Mouse (Mus musculus) left cerebral cortex, adult 18-20 months (tissue): ENCODE results near the gene Psma4. TPM values are rescaled to one million over a fixed set of nuclear protein-coding genes. Genes with fewer than 3 reads are reported as not detected.

Experiments used
- DNase-seq, 2 experiments: peaks; one replicate each; pipeline ENCODE4 v3.0.0; 2021 to 2022; ENCODE audit warnings: low spot score in 2 of 2, mixed read lengths in 1 of 2
- total RNA-seq, 2 experiments: library from RNA; stranded (reverse); gene quantifications; 2 replicates each; pipeline ENCODE4 v1.2.3; 2021

The Psma4 gene
- total RNA-seq, 2 experiments from 2014 or later: 114 TPM

- DNase-seq: peak in 1 of 2 experiments; percentile 19
Observed at GRCm38 (mm10) chr9:54981291-54982191, 31.0 kb downstream of the Psma4 start.

- no peak for DNase-seq
Observed at GRCm38 (mm10) chr9:54982401-54982800, 31.8 kb downstream of the Psma4 start.

GRCm38 (mm10) chr9:54990362-54990761 lies 39.8 kb downstream of the Psma4 start:
- no peak for DNase-seq

GRCm38 (mm10) chr9:54994381-54994780 lies 43.8 kb downstream of the Psma4 start:
- DNase-seq: no peak

- DNase-seq: no peak
Observed at GRCm38 (mm10) chr9:54995645-54996044, 45.1 kb downstream of the Psma4 start.

- no peak for DNase-seq
Observed at GRCm38 (mm10) chr9:55003609-55004008, 53.0 kb downstream of the Psma4 start.

Other genes starting within 250 kb of the Psma4 start
- gene Wdr61, start 216.3 kb upstream of the Psma4 start, total RNA-seq: 10 to 100 TPM; 58.9 to 60.0 TPM
- 1 to 10 TPM; 1.8 to 4.8 TPM for gene Crabp1, start 186.0 kb upstream of the Psma4 start, total RNA-seq
- 10 to 100 TPM; 48.4 to 53.5 TPM for gene Ireb2, start 87.0 kb upstream of the Psma4 start, total RNA-seq
- gene Hykk, start 33.5 kb upstream of the Psma4 start, total RNA-seq: 1 to 10 TPM; 2.1 to 2.2 TPM
- gene AY074887, start 208 bp downstream of the Psma4 start, total RNA-seq: not detected
- gene Chrna5, start 30.1 kb downstream of the Psma4 start, total RNA-seq: 1 to 10 TPM; 3.4 to 3.9 TPM
- under 1 TPM; 0.28 to 0.30 TPM for gene Chrna3, start 75.8 kb downstream of the Psma4 start, total RNA-seq
- gene Chrnb4, start 98.0 kb downstream of the Psma4 start, total RNA-seq: under 1 TPM; 0.09 to 0.28 TPM
- 10 to 100 TPM; 70.0 to 75.6 TPM for gene Ube2q2, start 198.1 kb downstream of the Psma4 start, total RNA-seq